Mouse (Mus musculus) splenic B cell, adult 2 months (primary cell): ENCODE results near the gene Gpr135.

Source experiments
- DNase-seq: peaks from one replicate; pipeline ENCODE4 v3.0.0-alpha.2; 2011; ENCODE audit warnings: low read depth, low spot score
- H3K27me3 ChIP-seq: 2 replicates; pipeline ENCODE4 v1.6.1; 2012; ENCODE audit warnings: mild to moderate bottlenecking, low read length, moderate library complexity, mixed read lengths; ENCODE audit not compliant: control insufficient read depth, poor library complexity, insufficient read depth, severe bottlenecking
- H3K36me3 ChIP-seq: 2 replicates; pipeline ENCODE4 v1.6.1; 2012; ENCODE audit warnings: mild to moderate bottlenecking, low read length, moderate library complexity, mixed read lengths; ENCODE audit not compliant: control insufficient read depth, poor library complexity, insufficient read depth, severe bottlenecking

The Gpr135 gene

GRCm38 (mm10) chr12:72070327-72071269, at the start of gene Gpr135:
Gene Gpr135, minus strand, starts transcription at chr12:72071125.
- peak; percentile 85 for DNase-seq
- Histone ChIP-seq H3K27me3 (0 out of 2 replicates have a peak, but pooled peaks cover 1% of the 10 kb centered on the region), H3K36me3 (no peaks in the 10 kb centered on the region)

GRCm38 (mm10) chr12:72115686-72116345, 44.9 kb upstream of the Gpr135 start:
- no peak for DNase-seq
- no peaks in the 10 kb centered on the region for H3K36me3 ChIP-seq
- H3K27me3 ChIP-seq: no peaks in the 10 kb centered on the region

GRCm38 (mm10) chr12:72115126-72115525, 44.2 kb upstream of the Gpr135 start:
- no peak for DNase-seq
- no peaks in the 10 kb centered on the region for H3K36me3 ChIP-seq
- H3K27me3 ChIP-seq: no peaks in the 10 kb centered on the region

DNA sequence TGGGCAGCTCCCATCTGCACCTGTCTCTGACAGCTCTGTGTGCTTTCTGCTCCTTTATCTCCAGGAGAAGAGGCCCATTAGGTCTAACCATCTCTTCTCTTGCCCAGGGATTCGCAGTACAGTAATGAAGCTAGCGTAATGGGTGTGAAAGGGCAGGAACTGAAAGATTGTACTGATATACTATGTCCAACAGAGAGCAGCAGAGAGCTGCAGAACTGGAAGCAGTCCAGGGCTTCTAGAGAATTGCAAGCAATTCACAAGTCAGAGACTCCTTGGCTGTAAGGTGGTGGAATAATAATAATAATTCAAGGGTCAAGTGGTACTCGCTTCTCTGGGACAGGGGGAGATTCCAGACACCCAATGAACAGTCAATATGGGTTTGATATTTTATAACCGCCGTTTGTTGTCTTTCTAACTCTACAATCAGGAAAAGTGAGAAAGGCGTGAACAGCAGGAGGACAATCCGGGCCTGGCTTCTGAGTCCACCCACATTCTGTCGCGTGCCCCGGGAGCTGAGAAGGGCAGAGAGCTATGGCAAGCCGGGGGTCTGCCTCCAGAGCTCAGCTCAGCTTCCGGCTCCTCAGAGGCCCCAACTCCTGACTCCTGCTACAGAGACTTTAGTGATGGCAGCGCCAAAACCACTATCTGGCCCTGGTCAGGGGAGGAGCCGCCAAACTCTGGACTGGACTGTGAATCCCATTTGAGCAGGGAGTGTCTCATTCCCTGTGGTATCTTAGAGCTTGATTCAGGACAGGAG, 33.8 kb upstream of the Gpr135 start:
- no peaks in the 10 kb centered on the region; the same call in 1 of the 2 replicates for H3K27me3 ChIP-seq
- peak; percentile 73 for DNase-seq
- no peaks in the 10 kb centered on the region for H3K36me3 ChIP-seq

DNA sequence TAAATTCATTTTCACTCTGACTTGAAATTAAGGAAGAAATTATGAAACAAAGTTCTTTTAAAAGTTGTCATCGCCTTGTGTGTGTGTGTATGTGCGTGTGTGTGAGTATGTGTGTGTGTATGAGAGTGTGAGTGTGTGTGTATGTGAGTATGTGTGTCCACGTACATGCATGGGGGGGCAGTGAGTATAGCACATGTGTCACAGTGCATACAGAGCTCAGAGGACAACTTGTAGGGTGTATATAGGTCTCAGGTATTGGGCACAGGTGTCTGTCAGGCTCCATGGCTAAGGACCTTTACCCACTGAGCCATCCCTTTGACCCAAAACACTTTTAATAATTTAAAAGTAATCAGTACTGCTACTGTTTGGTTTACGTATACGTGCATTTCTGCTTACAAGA, 33.1 kb upstream of the Gpr135 start:
- Histone ChIP-seq H3K27me3 (no peaks in the 10 kb centered on the region; the same call in 1 of the 2 replicates), H3K36me3 (no peaks in the 10 kb centered on the region)
- no peak for DNase-seq

- H3K27me3 ChIP-seq: no peaks in the 10 kb centered on the region; the same call in 1 of the 2 replicates
- no peak for DNase-seq
- no peaks in the 10 kb centered on the region for H3K36me3 ChIP-seq
Observed at GRCm38 (mm10) chr12:72102776-72103175, 31.9 kb upstream of the Gpr135 start.

DNA sequence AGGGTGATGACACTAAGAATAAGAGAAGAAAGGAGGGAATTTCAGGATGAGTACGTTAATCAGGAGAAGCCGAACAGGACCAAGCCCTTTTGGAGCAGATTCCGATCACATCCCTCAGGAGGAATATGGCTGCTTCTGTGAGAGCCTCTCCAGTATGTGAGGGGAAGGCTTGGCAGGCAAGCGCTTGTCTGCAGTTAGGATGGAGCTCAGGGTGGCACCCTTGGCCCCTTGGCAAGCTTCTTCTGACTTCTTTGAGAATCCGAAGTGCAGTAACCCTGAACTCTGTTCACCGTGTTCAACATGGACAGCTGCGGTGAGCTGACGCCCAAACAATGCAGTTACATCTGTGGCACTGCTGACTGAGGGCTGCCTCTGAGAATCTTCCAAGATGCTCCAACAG, 26.0 kb upstream of the Gpr135 start:
- H3K27me3 ChIP-seq: no peaks in the 10 kb centered on the region; the same call in 1 of the 2 replicates
- peaks cover 1% of the 10 kb centered on the region for H3K36me3 ChIP-seq
- DNase-seq: no peak

DNA sequence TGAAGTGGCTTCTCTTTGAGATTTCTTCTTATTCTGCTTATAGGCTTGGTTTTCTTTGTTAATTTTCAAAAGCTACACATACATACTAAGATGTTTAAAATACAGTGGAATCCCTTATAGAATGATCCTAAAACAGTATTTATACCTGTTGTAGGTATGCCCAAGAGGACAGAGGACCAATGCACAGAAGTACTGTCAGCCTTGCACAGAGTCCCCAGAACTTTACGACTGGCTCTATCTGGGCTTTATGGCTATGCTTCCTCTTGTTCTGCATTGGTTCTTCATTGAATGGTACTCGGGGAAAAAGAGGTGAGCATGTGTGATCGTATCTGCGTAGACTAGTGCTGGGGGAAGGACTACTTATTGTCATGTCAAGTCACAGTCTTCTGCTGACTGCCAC, 18.9 kb upstream of the Gpr135 start:
- Histone ChIP-seq H3K36me3 (peaks cover 1% of the 10 kb centered on the region), H3K27me3 (no peaks in the 10 kb centered on the region)
- DNase-seq: no peak

DNA sequence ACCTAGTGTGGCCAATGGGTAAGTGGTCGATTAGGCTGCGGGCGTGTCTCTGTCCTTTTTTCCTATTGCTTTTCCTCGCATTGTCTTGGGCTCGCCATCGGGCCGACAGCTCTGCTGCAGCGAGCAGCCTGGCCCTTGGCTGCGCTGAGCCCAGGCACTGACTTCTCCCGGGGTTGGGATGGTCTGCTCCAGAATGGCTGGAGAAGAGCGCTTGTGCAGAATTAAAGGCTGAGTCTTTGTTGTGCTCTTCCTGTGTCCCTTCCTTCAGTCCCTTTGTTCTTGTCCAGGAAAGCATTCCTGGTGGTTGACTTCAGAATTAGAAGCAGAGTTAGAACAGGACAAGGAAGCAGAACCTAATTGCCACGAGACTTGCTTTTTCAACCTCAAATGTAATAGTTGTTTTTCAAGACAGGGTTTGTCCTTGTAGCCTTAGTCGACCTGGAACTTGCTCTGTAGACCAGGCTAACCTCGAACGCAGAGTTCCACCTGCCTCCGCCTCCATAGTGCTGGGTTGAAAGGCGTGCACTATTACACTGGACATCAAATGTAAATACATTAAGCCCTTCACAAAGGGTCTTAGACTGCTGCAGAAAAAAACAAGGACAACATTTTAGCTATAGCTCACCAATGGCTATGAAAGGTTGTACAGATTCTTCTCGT, 15.4 kb upstream of the Gpr135 start:
- DNase-seq: no peak
- no peaks in the 10 kb centered on the region; the same call in 1 of the 2 replicates for H3K36me3 ChIP-seq
- no peaks in the 10 kb centered on the region; the same call in 1 of the 2 replicates for H3K27me3 ChIP-seq

GRCm38 (mm10) chr12:72085329-72086165, 14.6 kb upstream of the Gpr135 start, which contains the start of the genes L3hypdh and Jkamp:
Gene L3hypdh, minus strand, starts transcription at chr12:72085439.
Gene Jkamp, plus strand, starts transcription at chr12:72085589.
- peak; percentile 100 for DNase-seq
- no peaks in the 10 kb centered on the region; the same call in 1 of the 2 replicates for H3K36me3 ChIP-seq

DNA sequence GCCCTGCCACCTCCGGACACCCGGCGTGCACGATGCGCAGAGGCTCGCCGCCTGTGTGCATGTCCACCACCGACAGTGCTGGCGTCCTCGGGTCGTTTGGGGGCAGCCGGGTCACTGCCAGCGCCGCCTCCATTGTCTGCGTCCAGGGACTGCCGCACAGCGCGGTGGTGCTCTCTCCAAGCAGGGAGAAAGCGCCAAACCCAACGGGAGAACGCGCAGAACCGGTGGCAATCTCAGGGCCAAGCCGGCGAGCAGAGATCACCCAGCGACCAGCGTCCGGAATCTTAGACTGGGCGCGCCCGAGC, 14.1 kb upstream of the Gpr135 start:
- H3K27me3 ChIP-seq: no peaks in the 10 kb centered on the region; the same call in 1 of the 2 replicates
- no peaks in the 10 kb centered on the region; the same call in 1 of the 2 replicates for H3K36me3 ChIP-seq
- no peak for DNase-seq

More at GRCm38 (mm10) chr12:72085329-72086165, 14.6 kb upstream of the Gpr135 start, which contains the start of the genes L3hypdh and Jkamp:
- H3K27me3 ChIP-seq: no peaks in the 10 kb centered on the region; the same call in 1 of the 2 replicates

GRCm38 (mm10) chr12:72084261-72085023, 13.5 kb upstream of the Gpr135 start:
- no peaks in the 10 kb centered on the region for H3K36me3 ChIP-seq
- no peaks in the 10 kb centered on the region; the same call in 1 of the 2 replicates for H3K27me3 ChIP-seq
- DNase-seq: no peak

DNA sequence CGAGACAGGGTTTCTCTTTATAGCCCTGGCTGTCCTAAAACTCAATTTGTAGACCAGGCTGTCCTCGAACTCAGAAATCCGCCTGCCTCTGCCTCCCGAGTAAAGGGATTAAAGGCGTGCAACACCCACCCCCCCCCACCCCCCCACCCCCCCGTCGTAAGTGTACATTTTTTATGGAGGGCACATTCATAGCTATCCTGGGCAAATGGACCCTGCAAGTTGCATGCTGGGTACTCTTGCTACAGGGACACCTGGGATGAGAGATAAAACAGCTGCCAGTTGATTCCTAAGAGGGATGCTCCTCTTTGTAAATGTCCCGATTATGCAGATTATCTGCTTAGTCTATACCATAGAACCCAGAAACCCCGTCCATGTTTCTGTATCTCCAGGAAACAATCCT, 12.3 kb upstream of the Gpr135 start:
- no peak for DNase-seq
- H3K36me3 ChIP-seq: no peaks in the 10 kb centered on the region
- no peaks in the 10 kb centered on the region; the same call in 1 of the 2 replicates for H3K27me3 ChIP-seq
